Mouse (Mus musculus): ENCODE data around the gene Itpkb.

- no peak for TF ChIP-seq HCFC1 (IDR thresholded peaks at IDR 0.05; ENCODE audit: borderline replicate concordance, insufficient read depth, low read length)
- TF ChIP-seq CHD2 (IDR thresholded peaks at IDR 0.05; ENCODE audit: low read depth, low read length), result no peak
- TF ChIP-seq ZC3H11A (IDR thresholded peaks at IDR 0.05; ENCODE audit: borderline replicate concordance, low read depth, low read length), result no peak
- TF ChIP-seq ZNF384 (IDR thresholded peaks at IDR 0.05; ENCODE audit: low read depth, low read length), result no peak
- TF ChIP-seq MAFK (IDR thresholded peaks at IDR 0.05; ENCODE audit: insufficient read depth, low read depth, low read length), result no peak
Measured at GRCm38 (mm10) chr1:180352258-180352657, 22.0 kb downstream of the Itpkb start.
